Mouse (Mus musculus): ENCODE results near the gene Angptl1. TPM values are rescaled to one million over a fixed set of nuclear protein-coding genes. Genes with fewer than 3 reads are reported as not detected.

Angptl1 gene
- total and polyA plus RNA-seq, 2 experiments from 2014 or later, result 1.3 to 1.4 TPM

DNA sequence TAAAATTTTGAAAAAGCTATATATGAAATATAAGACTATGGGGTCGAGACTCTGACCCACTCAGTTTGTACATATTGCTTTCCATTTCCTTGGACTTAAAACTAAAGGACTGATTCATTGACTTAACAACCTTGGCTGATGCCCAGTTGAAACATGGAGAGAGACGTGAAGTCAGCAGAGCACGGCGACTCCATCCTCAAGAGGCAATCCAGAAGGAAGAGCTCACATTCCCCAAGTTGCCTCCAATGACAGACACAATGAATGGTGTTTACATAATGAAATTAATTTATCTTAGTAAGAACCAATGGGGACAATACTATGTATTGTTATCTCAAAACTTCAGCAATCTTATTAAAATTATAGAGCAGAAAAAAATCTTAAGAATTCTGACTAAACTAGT, 16.2 kb downstream of the Angptl1 start:
- no peaks in the 10 kb centered on the region for H3K9me3 ChIP-seq (ENCODE audit: low read length)
- ATAC-seq (no peak), DNase-seq (ENCODE audit: low spot score) (no peak)
- WGBS, result 91% methylated on average over 4 of the region's 4 CpGs
- no peaks in the 10 kb centered on the region for H3K27me3 ChIP-seq (ENCODE audit: insufficient read depth, low read length)
- no peak for TF ChIP-seq CTCF (IDR thresholded peaks at IDR 0.05; ENCODE audit: low read depth)
- H3K36me3 ChIP-seq (ENCODE audit: insufficient read depth, low read length), result no peaks in the 10 kb centered on the region
- H3K4me2 ChIP-seq (ENCODE audit: low read depth, low read length), result no peak overlapping the region
- H3K9ac ChIP-seq (replicated peaks; ENCODE audit: low read length), result no peak overlapping the region
- no peaks in the 10 kb centered on the region for H3K4me1 ChIP-seq (ENCODE audit: insufficient read depth, low read length)
- no peak overlapping the region for H3K4me3 ChIP-seq (ENCODE audit: low read length)
- H3K27ac ChIP-seq, result no peak overlapping the region

DNA sequence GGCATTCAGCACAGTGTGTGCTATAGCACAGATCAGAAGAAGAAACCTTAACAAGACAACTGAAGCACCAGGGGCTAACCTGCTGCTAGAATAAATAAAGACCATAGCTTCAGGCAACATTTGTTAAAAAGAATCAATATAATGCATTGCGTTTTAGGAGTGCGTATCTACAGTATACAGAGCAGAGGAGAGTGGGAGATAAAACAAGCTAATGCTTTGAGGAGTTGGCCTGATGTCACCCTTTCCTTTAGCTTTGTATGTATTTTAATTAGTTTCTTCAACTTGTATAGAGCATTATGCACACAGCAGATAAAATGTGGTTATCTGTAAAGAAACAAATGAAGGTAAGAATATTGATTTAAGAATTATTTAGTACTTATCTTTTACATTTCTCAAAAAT, 18.3 kb downstream of the Angptl1 start:
- DNase-seq (ENCODE audit: low spot score) (no peak), ATAC-seq (no peak)
- no peak overlapping the region for H3K4me3 ChIP-seq (ENCODE audit: low read length)
- WGBS, result 83% methylated on average over 2 of the region's 2 CpGs
- no peaks in the 10 kb centered on the region for H3K27me3 ChIP-seq (ENCODE audit: insufficient read depth, low read length)
- no peaks in the 10 kb centered on the region for H3K36me3 ChIP-seq (ENCODE audit: insufficient read depth, low read length)
- no peak overlapping the region for H3K9ac ChIP-seq (replicated peaks; ENCODE audit: low read length)
- H3K4me2 ChIP-seq (ENCODE audit: low read depth, low read length), result no peak overlapping the region
- no peaks in the 10 kb centered on the region for H3K9me3 ChIP-seq (ENCODE audit: low read length)
- no peak for TF ChIP-seq CTCF (IDR thresholded peaks at IDR 0.05; ENCODE audit: low read depth)
- no peak overlapping the region for H3K27ac ChIP-seq
- H3K4me1 ChIP-seq (ENCODE audit: insufficient read depth, low read length), result no peaks in the 10 kb centered on the region

DNA sequence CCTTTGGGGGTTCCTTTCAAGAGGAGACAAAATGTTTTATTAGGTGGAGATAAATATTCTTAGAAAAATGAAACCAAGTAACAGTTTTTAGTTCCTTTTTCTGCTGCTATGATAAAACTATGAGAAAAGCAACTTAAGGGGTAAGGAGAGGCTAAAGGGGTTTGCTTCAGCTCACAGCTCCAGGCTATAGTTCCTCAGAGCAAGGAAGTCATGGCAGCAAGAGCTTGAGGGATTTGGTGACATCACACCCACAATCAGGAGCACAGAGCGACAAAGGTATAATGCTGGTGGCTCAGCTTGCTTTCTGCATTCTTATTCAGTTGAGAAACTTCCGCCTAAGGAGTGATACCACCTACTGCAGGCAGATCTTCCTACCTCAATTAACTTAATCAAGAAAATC, 20.8 kb downstream of the Angptl1 start:
- no peak overlapping the region for H3K4me2 ChIP-seq (ENCODE audit: low read depth, low read length)
- DNase-seq (ENCODE audit: low spot score) (no peak), ATAC-seq (no peak)
- no peak overlapping the region for H3K9ac ChIP-seq (replicated peaks; ENCODE audit: low read length)
- no peaks in the 10 kb centered on the region for H3K9me3 ChIP-seq (ENCODE audit: low read length)
- no peak overlapping the region for H3K27ac ChIP-seq
- H3K36me3 ChIP-seq (ENCODE audit: insufficient read depth, low read length), result no peaks in the 10 kb centered on the region
- no peaks in the 10 kb centered on the region for H3K27me3 ChIP-seq (ENCODE audit: insufficient read depth, low read length)
- TF ChIP-seq CTCF (IDR thresholded peaks at IDR 0.05; ENCODE audit: low read depth), result no peak
- 92% methylated on average over 2 of the region's 2 CpGs for WGBS
- H3K4me1 ChIP-seq (ENCODE audit: insufficient read depth, low read length), result peaks cover 6% of the 10 kb centered on the region; the same call in 1 of the 2 replicates
- H3K4me3 ChIP-seq (ENCODE audit: low read length), result no peak overlapping the region

DNA sequence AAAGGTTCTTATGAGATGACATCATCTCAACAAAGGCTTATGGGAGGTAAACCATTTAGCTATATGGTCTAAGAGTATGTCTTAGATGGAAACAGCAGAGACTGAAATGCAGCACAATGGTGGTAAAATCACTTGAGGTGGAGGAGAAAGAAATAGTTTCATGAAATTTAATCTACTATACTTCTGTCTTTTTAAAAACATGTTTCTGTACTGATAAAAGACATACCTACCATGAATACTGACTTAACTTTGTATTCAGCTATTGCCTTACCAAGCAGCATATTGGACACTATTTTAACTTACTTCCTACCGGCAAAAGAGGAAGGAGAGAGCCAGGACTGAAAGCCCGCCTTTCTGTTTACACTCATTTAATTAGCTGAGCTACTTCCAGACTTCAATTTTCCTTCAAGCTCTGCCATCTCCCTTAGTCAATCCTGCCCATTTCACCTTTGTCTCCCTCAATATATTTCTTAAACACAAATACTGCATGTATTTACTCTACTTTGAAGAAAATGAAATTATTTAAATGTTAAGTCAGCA, 21.4 kb downstream of the Angptl1 start:
- DNase-seq (ENCODE audit: low spot score), result no peak
- Histone ChIP-seq H3K27ac (no peak overlapping the region), H3K36me3 (ENCODE audit: insufficient read depth, low read length) (no peaks in the 10 kb centered on the region), H3K4me2 (ENCODE audit: low read depth, low read length) (no peak overlapping the region), H3K27me3 (ENCODE audit: insufficient read depth, low read length) (no peaks in the 10 kb centered on the region), H3K9me3 (ENCODE audit: low read length) (no peaks in the 10 kb centered on the region), H3K4me1 (ENCODE audit: insufficient read depth, low read length) (peaks cover 8% of the 10 kb centered on the region; the same call in 1 of the 2 replicates), H3K4me3 (ENCODE audit: low read length) (no peak overlapping the region), H3K9ac (replicated peaks; ENCODE audit: low read length) (no peak overlapping the region)
- no peak for TF ChIP-seq CTCF (IDR thresholded peaks at IDR 0.05; ENCODE audit: low read depth)
- ATAC-seq, result no peak
- 74% methylated on average over 2 of the region's 2 CpGs for WGBS

DNA sequence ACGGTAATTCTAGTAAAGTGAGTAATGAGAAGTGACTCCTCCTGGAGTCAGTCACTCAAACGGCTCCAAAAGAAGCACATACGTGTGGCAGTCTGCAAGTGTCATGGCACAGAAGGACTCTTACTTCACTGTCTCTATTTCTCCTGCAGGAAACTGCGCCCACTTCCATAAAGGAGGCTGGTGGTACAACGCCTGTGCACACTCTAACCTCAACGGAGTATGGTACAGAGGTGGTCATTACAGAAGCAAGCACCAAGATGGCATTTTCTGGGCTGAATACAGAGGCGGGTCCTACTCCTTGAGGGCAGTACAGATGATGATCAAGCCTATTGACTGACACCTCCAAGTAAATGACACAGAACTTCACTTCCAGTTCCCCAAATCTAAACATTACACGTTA, 21.9 kb downstream of the Angptl1 start:
- H3K4me3 ChIP-seq (ENCODE audit: low read length), result no peak overlapping the region
- ATAC-seq, result no peak
- DNase-seq (ENCODE audit: low spot score), result no peak
- H3K4me2 ChIP-seq (ENCODE audit: low read depth, low read length), result no peak overlapping the region
- H3K27me3 ChIP-seq (ENCODE audit: insufficient read depth, low read length), result no peaks in the 10 kb centered on the region
- 84% methylated on average over 8 of the region's 8 CpGs for WGBS
- H3K9ac ChIP-seq (replicated peaks; ENCODE audit: low read length), result no peak overlapping the region
- no peak for TF ChIP-seq CTCF (IDR thresholded peaks at IDR 0.05; ENCODE audit: low read depth)
- peaks cover 8% of the 10 kb centered on the region; the same call in 1 of the 2 replicates for H3K4me1 ChIP-seq (ENCODE audit: insufficient read depth, low read length)
- no peak overlapping the region for H3K27ac ChIP-seq
- no peaks in the 10 kb centered on the region for H3K9me3 ChIP-seq (ENCODE audit: low read length)
- no peaks in the 10 kb centered on the region for H3K36me3 ChIP-seq (ENCODE audit: insufficient read depth, low read length)

DNA sequence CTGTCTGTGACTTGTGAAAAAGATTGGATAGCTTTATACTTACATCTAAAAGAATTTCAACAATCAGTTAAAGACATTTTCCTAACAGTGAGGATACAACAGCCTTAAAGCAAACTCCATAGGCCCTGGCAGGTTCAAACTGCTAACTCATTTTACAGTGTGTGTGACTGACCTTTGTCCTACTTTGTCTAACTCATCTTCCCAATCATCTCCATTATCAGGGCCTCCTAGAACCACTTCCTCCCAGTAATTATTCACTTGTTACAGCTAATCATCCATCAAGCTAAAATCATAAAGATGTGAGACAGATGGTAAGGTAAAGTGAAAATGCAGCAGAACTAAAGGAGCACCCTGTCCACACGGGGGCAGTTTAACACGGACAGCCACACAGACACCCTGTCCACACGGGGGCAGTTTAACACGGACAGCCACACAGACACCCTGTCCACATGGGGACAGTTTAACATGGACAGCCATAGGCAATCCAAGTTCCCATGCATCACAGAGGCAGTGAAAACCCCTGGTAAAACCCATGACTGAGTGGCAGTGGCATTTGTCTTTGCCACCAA, 23.2 kb downstream of the Angptl1 start:
- peaks cover 8% of the 10 kb centered on the region; the same call in 1 of the 2 replicates for H3K4me1 ChIP-seq (ENCODE audit: insufficient read depth, low read length)
- H3K9me3 ChIP-seq (ENCODE audit: low read length), result no peaks in the 10 kb centered on the region
- H3K4me3 ChIP-seq (ENCODE audit: low read length), result no peak overlapping the region
- H3K36me3 ChIP-seq (ENCODE audit: insufficient read depth, low read length), result no peaks in the 10 kb centered on the region
- 48% methylated on average over 4 of the region's 4 CpGs for WGBS
- H3K4me2 ChIP-seq (ENCODE audit: low read depth, low read length), result no peak overlapping the region
- DNase-seq (ENCODE audit: low spot score) (no peak), ATAC-seq (no peak)
- H3K27ac ChIP-seq, result no peak overlapping the region
- no peak overlapping the region for H3K9ac ChIP-seq (replicated peaks; ENCODE audit: low read length)
- no peaks in the 10 kb centered on the region for H3K27me3 ChIP-seq (ENCODE audit: insufficient read depth, low read length)
- peak; percentile 63 for TF ChIP-seq CTCF (IDR thresholded peaks at IDR 0.05; ENCODE audit: low read depth)

DNA sequence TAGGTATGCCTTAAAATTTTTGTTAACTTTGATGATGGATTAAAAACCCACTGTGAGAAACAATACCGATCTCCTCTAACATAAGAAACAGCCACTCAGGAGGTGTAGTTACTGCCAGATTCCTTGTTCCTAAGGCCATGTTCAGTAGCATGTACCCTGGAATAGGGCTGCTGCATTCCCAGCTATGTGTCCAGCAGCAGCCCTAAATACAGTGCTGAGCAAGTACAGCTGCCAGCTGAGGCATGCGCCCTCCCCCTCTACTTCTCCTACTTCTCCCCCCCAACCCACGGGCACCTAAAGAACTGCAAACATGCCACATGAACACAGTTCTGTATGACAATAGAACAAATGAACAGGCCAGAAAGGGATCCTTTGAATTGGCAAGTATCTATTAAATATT, 25.4 kb downstream of the Angptl1 start:
- Histone ChIP-seq H3K27me3 (ENCODE audit: insufficient read depth, low read length) (no peaks in the 10 kb centered on the region), H3K9ac (replicated peaks; ENCODE audit: low read length) (no peak overlapping the region), H3K36me3 (ENCODE audit: insufficient read depth, low read length) (no peaks in the 10 kb centered on the region), H3K4me2 (ENCODE audit: low read depth, low read length) (no peak overlapping the region), H3K27ac (peak overlapping the region; percentile 54; the same call in 1 of the 2 replicates), H3K4me3 (ENCODE audit: low read length) (no peak overlapping the region), H3K9me3 (ENCODE audit: low read length) (no peaks in the 10 kb centered on the region), H3K4me1 (ENCODE audit: insufficient read depth, low read length) (peaks cover 8% of the 10 kb centered on the region; the same call in 1 of the 2 replicates)
- WGBS, result 51% methylated on average over 3 of the region's 3 CpGs
- DNase-seq (ENCODE audit: low spot score) (no peak), ATAC-seq (no peak)
- TF ChIP-seq CTCF (IDR thresholded peaks at IDR 0.05; ENCODE audit: low read depth), result no peak
